Mouse (Mus musculus) B cell, adult 2 months (primary cell): ENCODE measurements around the gene Cyb5b.
"Not testable (repeated sequence)": the region's sequence is repeated elsewhere in the genome, so short reads cannot be mapped to it uniquely, and the experiment has no call there.

Experiments
- DNase-seq, 2 experiments: peaks; one replicate each; pipeline ENCODE4 v3.0.0; 2022

Gene Cyb5b

GRCm38 (mm10) chr8:107150404-107151157, at the start of gene Cyb5b:
Cyb5b (plus strand) TSS chr8:107150640.
- DNase-seq = peak; percentile 90 to 92

GRCm38 (mm10) chr8:107104547-107104946, 45.9 kb upstream of the Cyb5b start:
- DNase-seq = peak; percentile 75 to 79

GRCm38 (mm10) chr8:107108089-107108488, 42.4 kb upstream of the Cyb5b start:
- not testable (repeated sequence) for DNase-seq

- no peak for DNase-seq
Measured at GRCm38 (mm10) chr8:107108978-107109720, 41.3 kb upstream of the Cyb5b start.

GRCm38 (mm10) chr8:107109816-107110435, 40.5 kb upstream of the Cyb5b start:
- no peak for DNase-seq

GRCm38 (mm10) chr8:107110629-107111330, 39.7 kb upstream of the Cyb5b start:
- no peak for DNase-seq

GRCm38 (mm10) chr8:107111340-107112105, 38.9 kb upstream of the Cyb5b start:
- no peak for DNase-seq

- no peak for DNase-seq
Measured at GRCm38 (mm10) chr8:107113209-107113608, 37.2 kb upstream of the Cyb5b start.

GRCm38 (mm10) chr8:107114150-107115007, 36.1 kb upstream of the Cyb5b start:
- no peak for DNase-seq

- no peak for DNase-seq
Measured at GRCm38 (mm10) chr8:107115008-107115320, 35.5 kb upstream of the Cyb5b start.

- peak; percentile 81 to 83 for DNase-seq
Measured at GRCm38 (mm10) chr8:107116023-107116422, 34.4 kb upstream of the Cyb5b start.

- DNase-seq = no peak
Measured at GRCm38 (mm10) chr8:107117019-107117418, 33.4 kb upstream of the Cyb5b start.

- no peak for DNase-seq
Measured at GRCm38 (mm10) chr8:107118803-107119233, 31.6 kb upstream of the Cyb5b start.

- DNase-seq = no peak
Measured at GRCm38 (mm10) chr8:107119412-107119811, 31.0 kb upstream of the Cyb5b start.

GRCm38 (mm10) chr8:107120806-107121205, 29.6 kb upstream of the Cyb5b start:
- DNase-seq = no peak

GRCm38 (mm10) chr8:107121681-107122291, 28.7 kb upstream of the Cyb5b start:
- DNase-seq = no peak

- no peak for DNase-seq
Measured at GRCm38 (mm10) chr8:107123063-107123614, 27.3 kb upstream of the Cyb5b start.

- no peak for DNase-seq
Measured at GRCm38 (mm10) chr8:107124343-107124742, 26.1 kb upstream of the Cyb5b start.

- no peak for DNase-seq
Measured at GRCm38 (mm10) chr8:107129171-107130025, 21.0 kb upstream of the Cyb5b start.

GRCm38 (mm10) chr8:107130028-107130427, 20.4 kb upstream of the Cyb5b start:
- no peak for DNase-seq
